Mouse (Mus musculus): ENCODE results near the gene Bmp8a. TPM values are rescaled to one million over a fixed set of nuclear protein-coding genes. Genes with fewer than 3 reads are reported as not detected.

Bmp8a gene
- polyA plus RNA-seq, 1 experiment from 2014 or later: 1.1 TPM

- 93% methylated on average over 12 of the region's 12 CpGs for WGBS
- no peaks in the 10 kb centered on the region for H3K9me3 ChIP-seq (ENCODE audit: control insufficient read depth, low read length)
- ATAC-seq: no peak
- no peak overlapping the region for H3K4me2 ChIP-seq (ENCODE audit: low read depth, low read length)
- no peaks in the 10 kb centered on the region for H3K27me3 ChIP-seq (replicated peaks; ENCODE audit: control insufficient read depth, insufficient read depth, low read length)
- no peak overlapping the region for H3K4me3 ChIP-seq (ENCODE audit: low read length)
- no peaks in the 10 kb centered on the region for H3K4me1 ChIP-seq (ENCODE audit: control insufficient read depth, insufficient read depth, low read length)
- no peak overlapping the region for H3K9ac ChIP-seq (ENCODE audit: low read depth, low read length)
- peaks cover 17% of the 10 kb centered on the region for H3K36me3 ChIP-seq (ENCODE audit: control insufficient read depth, insufficient read depth, low read length)
- no peak overlapping the region for H3K27ac ChIP-seq (ENCODE audit: low read length)
Measured at GRCm38 (mm10) chr4:123360771-123361170, 17.7 kb upstream of the Bmp8a start.

GRCm38 (mm10) chr4:123358613-123359012 is 15.6 kb upstream of the Bmp8a start:
- Histone ChIP-seq H3K27ac (ENCODE audit: low read length) (no peak overlapping the region), H3K36me3 (ENCODE audit: control insufficient read depth, insufficient read depth, low read length) (peaks cover 25% of the 10 kb centered on the region), H3K4me1 (ENCODE audit: control insufficient read depth, insufficient read depth, low read length) (no peaks in the 10 kb centered on the region), H3K27me3 (replicated peaks; ENCODE audit: control insufficient read depth, insufficient read depth, low read length) (no peaks in the 10 kb centered on the region), H3K9me3 (ENCODE audit: control insufficient read depth, low read length) (no peaks in the 10 kb centered on the region), H3K4me3 (ENCODE audit: low read length) (no peak overlapping the region), H3K9ac (ENCODE audit: low read depth, low read length) (no peak overlapping the region), H3K4me2 (ENCODE audit: low read depth, low read length) (no peak overlapping the region)
- 90% methylated on average over 7 of the region's 7 CpGs for WGBS
- ATAC-seq: no peak

- H3K27ac ChIP-seq (ENCODE audit: low read length): no peak overlapping the region
- no peaks in the 10 kb centered on the region for H3K9me3 ChIP-seq (ENCODE audit: control insufficient read depth, low read length)
- H3K9ac ChIP-seq (ENCODE audit: low read depth, low read length): no peak overlapping the region
- ATAC-seq: no peak
- H3K4me3 ChIP-seq (ENCODE audit: low read length): no peak overlapping the region
- no peaks in the 10 kb centered on the region for H3K4me1 ChIP-seq (ENCODE audit: control insufficient read depth, insufficient read depth, low read length)
- H3K27me3 ChIP-seq (replicated peaks; ENCODE audit: control insufficient read depth, insufficient read depth, low read length): no peaks in the 10 kb centered on the region
- no peak overlapping the region for H3K4me2 ChIP-seq (ENCODE audit: low read depth, low read length)
- H3K36me3 ChIP-seq (ENCODE audit: control insufficient read depth, insufficient read depth, low read length): peaks cover 22% of the 10 kb centered on the region
- WGBS: 89% methylated on average over 8 of the region's 8 CpGs
Measured at GRCm38 (mm10) chr4:123355941-123356340, 12.9 kb upstream of the Bmp8a start.

GRCm38 (mm10) chr4:123353271-123353877 is 10.3 kb upstream of the Bmp8a start:
- no peaks in the 10 kb centered on the region for H3K27me3 ChIP-seq (replicated peaks; ENCODE audit: control insufficient read depth, insufficient read depth, low read length)
- H3K4me2 ChIP-seq (ENCODE audit: low read depth, low read length): no peak overlapping the region
- no peak overlapping the region for H3K9ac ChIP-seq (ENCODE audit: low read depth, low read length)
- no peak overlapping the region for H3K4me3 ChIP-seq (ENCODE audit: low read length)
- ATAC-seq: no peak
- H3K9me3 ChIP-seq (ENCODE audit: control insufficient read depth, low read length): no peaks in the 10 kb centered on the region
- H3K36me3 ChIP-seq (ENCODE audit: control insufficient read depth, insufficient read depth, low read length): peaks cover 25% of the 10 kb centered on the region
- H3K4me1 ChIP-seq (ENCODE audit: control insufficient read depth, insufficient read depth, low read length): no peaks in the 10 kb centered on the region
- 83% methylated on average over 8 of the region's 10 CpGs for WGBS
- H3K27ac ChIP-seq (ENCODE audit: low read length): no peak overlapping the region

GRCm38 (mm10) chr4:123343471-123343789 is 378 bp upstream of the Bmp8a start:
- Histone ChIP-seq H3K27ac (ENCODE audit: low read length) (peak overlapping the region; percentile 43), H3K4me3 (ENCODE audit: low read length) (peak overlapping the region; percentile 67), H3K36me3 (ENCODE audit: control insufficient read depth, insufficient read depth, low read length) (no peaks in the 10 kb centered on the region), H3K9me3 (ENCODE audit: control insufficient read depth, low read length) (no peaks in the 10 kb centered on the region), H3K9ac (ENCODE audit: low read depth, low read length) (peak overlapping the region; percentile 51), H3K4me1 (ENCODE audit: control insufficient read depth, insufficient read depth, low read length) (peaks cover 11% of the 10 kb centered on the region), H3K4me2 (ENCODE audit: low read depth, low read length) (peak overlapping the region; percentile 94), H3K27me3 (replicated peaks; ENCODE audit: control insufficient read depth, insufficient read depth, low read length) (peaks cover 21% of the 10 kb centered on the region)
- ATAC-seq: peak; percentile 83
- 4% methylated on average over 6 of the region's 6 CpGs for WGBS

GRCm38 (mm10) chr4:123342091-123342641 is 886 bp downstream of the Bmp8a start:
- Histone ChIP-seq H3K36me3 (ENCODE audit: control insufficient read depth, insufficient read depth, low read length) (no peaks in the 10 kb centered on the region), H3K9ac (ENCODE audit: low read depth, low read length) (peak overlapping the region; percentile 51), H3K9me3 (ENCODE audit: control insufficient read depth, low read length) (no peaks in the 10 kb centered on the region), H3K27me3 (replicated peaks; ENCODE audit: control insufficient read depth, insufficient read depth, low read length) (peaks cover 21% of the 10 kb centered on the region), H3K4me2 (ENCODE audit: low read depth, low read length) (peak overlapping the region; percentile 94), H3K4me1 (ENCODE audit: control insufficient read depth, insufficient read depth, low read length) (peaks cover 11% of the 10 kb centered on the region), H3K27ac (ENCODE audit: low read length) (no peak overlapping the region), H3K4me3 (ENCODE audit: low read length) (peak overlapping the region; percentile 67)
- WGBS: 2% methylated on average over 41 of the region's 43 CpGs
- peak; percentile 10; the same call in 1 of the 2 replicates for ATAC-seq

GRCm38 (mm10) chr4:123340232-123340631 is 2.8 kb downstream of the Bmp8a start:
- Histone ChIP-seq H3K4me2 (ENCODE audit: low read depth, low read length) (no peak overlapping the region), H3K27ac (ENCODE audit: low read length) (no peak overlapping the region), H3K27me3 (replicated peaks; ENCODE audit: control insufficient read depth, insufficient read depth, low read length) (peaks cover 21% of the 10 kb centered on the region), H3K4me1 (ENCODE audit: control insufficient read depth, insufficient read depth, low read length) (peaks cover 11% of the 10 kb centered on the region), H3K9ac (ENCODE audit: low read depth, low read length) (no peak overlapping the region), H3K4me3 (ENCODE audit: low read length) (no peak overlapping the region), H3K36me3 (ENCODE audit: control insufficient read depth, insufficient read depth, low read length) (no peaks in the 10 kb centered on the region), H3K9me3 (ENCODE audit: control insufficient read depth, low read length) (no peaks in the 10 kb centered on the region)
- 72% methylated on average over 5 of the region's 5 CpGs for WGBS
- ATAC-seq: no peak

GRCm38 (mm10) chr4:123337693-123338092 is 5.4 kb downstream of the Bmp8a start:
- H3K9me3 ChIP-seq (ENCODE audit: control insufficient read depth, low read length): no peaks in the 10 kb centered on the region
- no peak overlapping the region for H3K9ac ChIP-seq (ENCODE audit: low read depth, low read length)
- no peak overlapping the region for H3K4me2 ChIP-seq (ENCODE audit: low read depth, low read length)
- peaks cover 21% of the 10 kb centered on the region for H3K27me3 ChIP-seq (replicated peaks; ENCODE audit: control insufficient read depth, insufficient read depth, low read length)
- H3K4me3 ChIP-seq (ENCODE audit: low read length): no peak overlapping the region
- H3K27ac ChIP-seq (ENCODE audit: low read length): no peak overlapping the region
- no peaks in the 10 kb centered on the region for H3K36me3 ChIP-seq (ENCODE audit: control insufficient read depth, insufficient read depth, low read length)
- H3K4me1 ChIP-seq (ENCODE audit: control insufficient read depth, insufficient read depth, low read length): peaks cover 8% of the 10 kb centered on the region
- no peak for ATAC-seq
- WGBS: 66% methylated on average over 4 of the region's 4 CpGs

- H3K4me2 ChIP-seq (ENCODE audit: low read depth, low read length): no peak overlapping the region
- no peak overlapping the region for H3K27ac ChIP-seq (ENCODE audit: low read length)
- H3K4me3 ChIP-seq (ENCODE audit: low read length): no peak overlapping the region
- H3K9ac ChIP-seq (ENCODE audit: low read depth, low read length): no peak overlapping the region
- no peaks in the 10 kb centered on the region for H3K4me1 ChIP-seq (ENCODE audit: control insufficient read depth, insufficient read depth, low read length)
- WGBS: 62% methylated on average over 14 of the region's 14 CpGs
- no peak for ATAC-seq
- H3K9me3 ChIP-seq (ENCODE audit: control insufficient read depth, low read length): no peaks in the 10 kb centered on the region
- H3K36me3 ChIP-seq (ENCODE audit: control insufficient read depth, insufficient read depth, low read length): no peaks in the 10 kb centered on the region
- peaks cover 4% of the 10 kb centered on the region; the same call in 1 of the 2 replicates for H3K27me3 ChIP-seq (replicated peaks; ENCODE audit: control insufficient read depth, insufficient read depth, low read length)
Measured at GRCm38 (mm10) chr4:123335796-123336585, 7.1 kb downstream of the Bmp8a start.
